Mouse (Mus musculus) kidney, adult 10 weeks (tissue): Measurements from ENCODE around the gene Zfp787. TPM values are rescaled to one million over a fixed set of nuclear protein-coding genes. Genes with fewer than 3 reads are reported as not detected.

Experiments
- polyA plus RNA-seq: library from polyadenylated mRNA; stranded (reverse); fragments of 350-450 nt; fragmentation: Illumina TruSeq; extraction: RNeasy Lipid Tissue Mini Kit (QIAGEN cat#74804); gene quantifications from one replicate; pipeline ENCODE4 v1.2.3, GENCODE M21; 2014; ENCODE audit warnings: low read depth, low replicate concordance

Gene Zfp787
- polyA plus RNA-seq, result 4.9 TPM

DNA sequence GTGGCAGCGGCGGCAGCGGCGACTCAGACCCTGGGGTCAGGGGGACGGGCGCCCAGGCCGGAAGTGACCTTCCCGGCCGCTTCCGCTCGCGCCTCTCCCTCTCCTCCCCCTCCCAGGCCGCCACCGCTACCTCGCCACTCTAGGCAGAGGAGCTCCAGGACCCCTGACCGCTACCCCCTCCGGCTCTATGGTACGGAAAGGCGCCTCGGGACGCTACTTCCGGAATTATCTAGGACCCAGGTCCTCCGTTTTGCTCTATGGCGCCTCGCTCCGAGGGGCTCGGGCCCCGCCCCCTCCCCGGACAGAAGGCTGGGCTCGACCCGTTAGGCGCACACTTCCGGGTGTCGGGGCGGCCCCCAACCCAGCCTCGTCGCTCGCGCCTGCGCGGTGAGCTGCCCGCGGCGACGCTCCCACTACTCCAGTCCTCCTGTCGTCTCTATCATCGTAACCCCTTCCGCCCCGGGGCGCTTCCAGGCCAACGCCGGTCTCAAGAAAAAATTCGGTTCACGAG, at the start of gene Zfp787:
Zfp787 (minus strand) TSS at position 97 of the 511 bp plus-strand sequence.

DNA sequence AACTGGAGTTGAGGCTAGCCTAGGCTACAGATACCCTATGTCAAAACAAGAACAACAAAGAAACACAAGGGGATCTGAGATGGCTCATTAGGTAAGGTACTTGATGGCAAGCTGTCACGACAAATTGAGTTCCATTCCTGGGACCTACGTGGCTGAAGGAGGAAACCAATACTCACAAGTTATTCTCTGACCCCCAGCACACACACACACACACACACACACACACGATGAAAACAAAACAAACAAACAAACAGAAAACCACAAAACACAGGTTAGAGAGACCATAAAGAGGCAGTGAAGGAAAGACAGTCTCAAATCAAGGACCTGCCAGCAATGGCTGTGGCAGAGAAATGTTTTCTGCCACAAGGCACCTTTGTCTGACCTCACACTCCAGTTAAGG, 41.0 kb upstream of the Zfp787 start, which contains the start of gene Galp:
Galp (plus strand) TSS at position 301 of the 400 bp plus-strand sequence.

GRCm38 (mm10) chr7:6172006-6172649, 16.3 kb upstream of the Zfp787 start, which contains the start of gene Zfp444:
Gene Zfp444, plus strand, starts transcription at chr7:6172226.

Other genes with a start within 250 kb of the Zfp787 start
- gene Vmn1r65, start 145.0 kb downstream of the Zfp787 start, polyA plus RNA-seq, result not detected
- gene Nlrp4c, start 110.8 kb downstream of the Zfp787 start, polyA plus RNA-seq, result not detected
- gene Zfp444, start 16.2 kb upstream of the Zfp787 start, polyA plus RNA-seq, result 7.0 TPM
- gene Galp, start 41.1 kb upstream of the Zfp787 start, polyA plus RNA-seq, result not detected
- not detected for gene Zscan5b, start 66.3 kb upstream of the Zfp787 start, polyA plus RNA-seq
- gene Epp13, start 96.7 kb upstream of the Zfp787 start, polyA plus RNA-seq, result not detected
- gene Zfp667, start 130.6 kb upstream of the Zfp787 start, polyA plus RNA-seq, result 8.7 TPM
- 3.1 TPM for gene Zfp583, start 175.3 kb upstream of the Zfp787 start, polyA plus RNA-seq
- gene Gm3854, start 187.8 kb upstream of the Zfp787 start, polyA plus RNA-seq, result 0.93 TPM
- 5.0 TPM for gene Zfp78, start 207.3 kb upstream of the Zfp787 start, polyA plus RNA-seq
- gene Zfp28, start 227.3 kb upstream of the Zfp787 start, polyA plus RNA-seq, result 4.0 TPM
- gene Smim17, start 242.7 kb upstream of the Zfp787 start, polyA plus RNA-seq, result not detected